Mouse (Mus musculus): ENCODE data around the gene Gpank1. TPM values are rescaled to one million over a fixed set of nuclear protein-coding genes. Genes with fewer than 3 reads are reported as not detected.

The Gpank1 gene
- total RNA-seq, 2 experiments from 2014 or later: 15.2 to 17.1 TPM

DNA sequence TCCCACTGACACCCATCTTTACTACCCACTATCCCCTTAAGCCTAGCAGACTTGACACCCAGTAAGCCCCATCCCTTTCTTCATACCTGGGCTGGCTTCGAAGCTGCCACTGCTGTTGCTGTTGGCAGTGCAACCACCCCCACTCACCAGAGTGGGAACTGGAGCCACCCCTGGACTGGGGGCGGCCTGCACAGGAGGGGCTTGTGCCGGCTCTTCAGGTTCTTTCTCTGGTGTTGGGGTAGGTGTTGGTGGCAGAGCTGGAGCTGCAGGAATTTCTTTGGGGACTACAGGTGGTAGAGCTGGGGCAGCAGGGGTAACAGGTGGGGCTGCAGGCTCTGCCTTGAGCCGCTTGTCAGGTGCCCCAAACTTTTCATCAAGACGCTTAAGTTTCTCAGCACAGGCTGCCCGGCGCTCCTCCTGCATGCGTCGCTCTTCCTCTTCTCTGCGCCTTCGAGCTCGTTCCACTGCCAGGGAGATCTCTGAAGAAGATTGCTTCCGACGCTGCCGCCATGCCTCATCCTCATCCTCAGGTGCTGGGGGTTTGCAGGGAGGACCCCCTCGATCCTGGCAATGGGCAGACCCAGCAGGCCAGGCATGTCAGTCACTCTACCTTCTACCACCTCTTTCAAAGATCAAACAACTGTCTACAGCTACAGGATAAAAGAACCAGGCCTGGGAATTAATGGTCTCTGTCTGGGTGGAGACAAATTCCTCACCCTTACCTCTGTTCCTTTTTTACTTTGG is 37.8 kb downstream of the Gpank1 start:
- no peak for DNase-seq (ENCODE audit: low spot score in 2 of 2)

- DNase-seq (ENCODE audit: low spot score in 2 of 2): no peak
Observed at GRCm38 (mm10) chr17:35159638-35160037, 38.4 kb downstream of the Gpank1 start.

DNA sequence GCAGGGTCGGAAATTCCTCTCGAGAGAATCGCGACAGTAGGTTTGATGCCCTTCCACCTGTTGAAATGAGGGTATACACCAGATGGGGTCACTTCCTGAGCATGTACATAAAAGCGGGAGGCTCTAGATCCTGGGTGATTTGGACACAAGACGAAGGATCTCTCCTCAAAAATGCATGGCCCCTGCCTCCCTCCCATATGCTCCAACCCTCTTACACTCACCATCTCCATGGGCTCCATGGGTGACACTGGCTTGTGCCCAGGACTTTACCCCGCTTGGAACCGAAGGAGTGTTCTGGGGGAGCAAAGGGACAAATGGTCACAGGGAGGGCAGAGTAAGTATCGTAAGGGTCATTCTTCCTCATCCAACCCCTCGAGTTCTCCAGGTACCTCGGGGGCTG is 40.2 kb downstream of the Gpank1 start:
- no peak for DNase-seq (ENCODE audit: low spot score in 2 of 2)

DNA sequence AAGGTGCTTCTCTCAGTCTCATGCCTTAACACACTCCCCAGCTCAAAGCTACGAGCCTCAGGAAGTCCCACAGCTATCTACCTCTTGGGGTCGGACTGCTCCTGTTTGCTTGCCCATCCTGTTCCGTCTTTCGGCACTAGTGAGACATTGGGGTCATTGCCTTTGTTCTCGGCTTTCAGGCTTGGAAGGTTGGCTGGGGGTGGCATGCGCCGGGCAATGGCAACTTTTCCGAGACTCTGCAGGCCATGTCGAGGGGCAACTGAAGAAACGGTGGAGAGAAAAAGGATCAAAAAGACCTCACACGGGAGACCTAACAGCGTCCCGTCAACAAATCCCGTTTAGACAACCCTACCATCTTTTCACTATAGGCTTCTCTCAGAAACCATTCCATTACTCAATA is 40.9 kb downstream of the Gpank1 start:
- DNase-seq (ENCODE audit: low spot score in 2 of 2): no peak

DNA sequence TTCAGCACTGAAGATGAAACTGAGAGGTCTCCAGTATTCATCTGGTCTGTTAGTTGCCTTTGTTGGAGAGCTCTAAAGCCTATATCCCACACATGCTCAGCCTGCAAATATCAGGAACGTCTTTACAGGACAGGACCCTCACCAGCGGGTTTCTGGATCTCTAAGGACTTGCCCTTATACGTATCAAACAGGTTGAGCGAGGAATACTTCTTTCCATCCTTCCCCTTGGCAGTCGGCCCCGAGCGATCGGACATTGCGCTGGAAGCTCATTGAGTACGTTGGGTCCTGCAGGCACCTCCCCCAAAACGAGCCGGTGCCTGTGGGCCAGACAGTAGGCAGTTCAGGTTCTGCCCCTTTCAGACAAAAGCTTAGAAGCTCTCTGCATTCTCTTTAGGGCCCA is 41.5 kb downstream of the Gpank1 start:
- DNase-seq (ENCODE audit: low spot score in 2 of 2): no peak

DNA sequence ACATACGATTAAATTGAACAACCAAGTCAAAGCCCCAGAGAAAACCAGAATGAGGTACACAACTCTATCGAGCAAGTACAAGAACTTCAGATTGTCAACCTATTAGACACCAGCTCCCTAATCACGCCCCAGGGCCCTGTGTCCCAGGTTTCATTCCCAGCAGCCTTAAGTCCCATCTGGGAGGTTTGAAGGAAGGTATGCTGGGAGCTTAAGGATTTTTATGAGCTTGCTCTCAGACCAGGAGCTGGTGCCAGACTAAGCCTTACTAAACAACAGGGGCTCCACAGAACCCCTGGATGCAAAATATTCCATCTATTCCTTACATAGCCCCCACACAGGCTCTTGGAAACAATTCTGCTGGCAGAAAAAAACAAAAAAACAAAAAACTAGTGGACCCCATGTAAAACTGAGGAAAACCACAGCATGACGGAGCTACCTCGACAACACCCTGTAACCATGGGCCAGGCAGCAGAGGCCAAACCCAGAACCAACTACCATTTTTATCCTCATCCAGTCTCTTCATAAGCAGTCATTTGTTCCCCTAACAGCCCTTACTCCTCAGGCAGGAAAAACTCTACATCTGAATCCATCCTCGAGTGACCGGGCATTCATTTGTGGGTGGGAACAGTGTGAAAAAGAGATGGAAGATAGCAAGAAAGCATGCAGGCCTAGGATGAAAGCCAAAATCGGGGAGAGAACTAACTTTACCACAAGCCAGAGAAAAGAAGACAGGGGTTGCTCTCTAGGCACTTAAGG is 42.2 kb downstream of the Gpank1 start:
- no peak for DNase-seq (ENCODE audit: low spot score in 2 of 2)

DNA sequence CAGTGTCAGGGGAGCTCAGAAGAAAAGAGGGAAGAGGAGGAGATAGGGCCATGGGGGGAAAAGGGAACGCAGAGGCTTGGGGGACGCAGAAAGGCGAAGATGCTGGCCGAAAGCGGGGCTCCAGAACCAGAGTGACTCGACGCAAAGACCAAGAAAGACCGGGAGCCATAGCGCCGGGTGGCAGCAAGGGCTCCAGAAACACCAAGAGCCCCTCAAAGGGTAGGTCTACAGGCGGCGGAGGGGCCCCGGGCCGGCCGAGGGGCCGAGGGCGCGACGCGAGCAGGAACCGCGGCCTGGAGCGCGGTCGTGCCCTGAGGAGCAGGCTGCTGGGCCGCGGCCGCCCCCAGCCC is 42.9 kb downstream of the Gpank1 start:
- no peak for DNase-seq (ENCODE audit: low spot score in 2 of 2)

DNA sequence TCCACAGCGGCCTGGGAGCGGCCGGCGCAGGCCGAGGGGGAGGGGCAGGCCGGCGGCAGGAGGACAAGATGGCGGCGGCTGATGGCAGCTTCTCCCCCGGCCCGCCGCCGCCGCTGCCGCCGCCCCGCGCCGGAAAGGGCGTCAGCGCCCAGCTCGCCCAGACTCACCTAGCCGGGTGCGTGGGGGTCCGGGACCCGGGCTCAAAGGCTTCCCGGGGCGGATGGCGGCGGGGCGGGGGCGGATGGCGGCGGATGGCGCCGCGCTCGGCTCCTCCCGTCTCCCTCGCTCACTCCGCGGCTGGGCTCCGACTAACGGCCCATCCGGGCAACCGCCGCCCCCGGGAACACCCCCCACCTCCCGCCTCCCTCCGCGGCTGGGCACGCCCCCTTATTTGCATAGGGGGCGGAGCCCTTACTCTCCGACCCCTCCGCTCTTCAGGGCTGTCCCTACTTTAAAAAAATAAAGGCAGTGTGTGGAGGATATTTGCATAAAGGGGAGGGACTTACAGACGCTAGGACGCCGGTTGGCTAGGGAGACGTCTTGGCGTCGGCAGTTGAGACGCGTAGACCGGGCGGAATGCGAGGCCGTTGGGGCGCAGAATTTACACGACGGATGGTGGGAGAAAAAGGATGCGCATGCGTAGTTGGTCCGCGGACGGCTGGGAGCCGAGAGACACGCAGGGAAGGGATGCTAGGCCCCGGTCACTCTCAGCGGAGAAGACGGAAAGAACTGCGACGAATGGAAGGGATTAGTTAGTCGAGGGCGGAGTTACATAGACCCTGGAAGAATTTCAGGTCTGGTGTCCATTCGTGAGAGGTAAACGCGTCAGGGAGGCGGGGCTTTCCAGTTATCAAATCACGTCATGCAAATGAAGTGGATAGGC is 43.6 kb downstream of the Gpank1 start, which contains the start of gene Prrc2a:
Prrc2a (minus strand) TSS at position 330 of the 883 bp plus-strand sequence.
- DNase-seq (ENCODE audit: low spot score in 2 of 2): peak; percentile 99

GRCm38 (mm10) chr17:35165451-35166155 is 44.3 kb downstream of the Gpank1 start:
- DNase-seq (ENCODE audit: low spot score in 2 of 2): no peak

DNA sequence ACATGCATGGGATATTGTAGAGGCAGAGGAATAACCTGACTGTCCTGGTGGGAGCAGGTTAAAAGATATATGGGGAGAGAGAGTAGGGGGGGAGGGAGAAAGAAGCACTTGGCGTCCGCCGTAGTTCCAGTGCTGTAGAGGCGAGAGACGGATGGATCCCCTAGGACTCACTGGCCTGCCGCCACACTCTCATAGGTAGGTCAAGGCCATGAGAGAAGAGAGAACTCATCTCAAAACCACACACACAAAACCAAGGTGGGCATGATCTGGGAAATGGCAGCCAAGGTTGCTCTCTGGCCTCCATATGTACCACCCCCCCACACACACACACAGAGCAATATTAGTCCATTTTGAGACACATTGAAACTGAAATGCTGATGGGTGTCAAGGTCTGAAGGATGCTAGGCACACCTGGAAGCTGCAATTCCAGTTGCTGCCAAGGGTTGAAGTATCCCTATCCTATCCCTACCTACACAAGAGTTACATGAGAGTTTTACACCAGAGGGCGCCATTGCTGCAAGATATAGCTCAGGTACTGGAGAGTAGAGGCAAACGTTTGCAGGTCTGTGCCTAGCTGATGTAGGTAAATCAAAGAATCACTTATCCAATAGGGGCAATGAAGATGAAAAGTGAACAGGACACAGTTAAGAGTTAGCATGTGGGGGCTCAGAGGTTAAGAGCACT is 45.2 kb downstream of the Gpank1 start:
- peak in 1 of 2 experiments; percentile 74 for DNase-seq (ENCODE audit: low spot score in 2 of 2)

DNA sequence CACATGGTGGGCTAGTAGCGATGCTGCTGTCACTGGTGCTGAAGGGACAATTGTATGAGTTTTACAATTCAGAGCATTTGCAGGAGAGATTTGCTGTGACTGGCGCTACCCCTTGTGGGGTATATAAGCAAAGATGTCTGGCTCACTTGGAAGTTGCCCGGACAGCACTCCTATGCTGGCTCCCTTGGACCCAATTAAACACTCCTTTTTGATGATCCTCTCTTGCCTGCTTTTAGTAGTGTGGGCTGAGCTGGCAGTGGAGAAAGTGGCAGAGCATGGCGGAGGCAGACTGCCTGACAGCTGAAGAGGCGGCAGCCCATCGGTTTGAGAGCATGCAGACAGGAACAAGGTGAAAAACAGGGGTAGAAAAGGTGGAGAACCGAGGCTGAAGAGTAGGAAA is 46.5 kb downstream of the Gpank1 start:
- DNase-seq (ENCODE audit: low spot score in 2 of 2): no peak

DNA sequence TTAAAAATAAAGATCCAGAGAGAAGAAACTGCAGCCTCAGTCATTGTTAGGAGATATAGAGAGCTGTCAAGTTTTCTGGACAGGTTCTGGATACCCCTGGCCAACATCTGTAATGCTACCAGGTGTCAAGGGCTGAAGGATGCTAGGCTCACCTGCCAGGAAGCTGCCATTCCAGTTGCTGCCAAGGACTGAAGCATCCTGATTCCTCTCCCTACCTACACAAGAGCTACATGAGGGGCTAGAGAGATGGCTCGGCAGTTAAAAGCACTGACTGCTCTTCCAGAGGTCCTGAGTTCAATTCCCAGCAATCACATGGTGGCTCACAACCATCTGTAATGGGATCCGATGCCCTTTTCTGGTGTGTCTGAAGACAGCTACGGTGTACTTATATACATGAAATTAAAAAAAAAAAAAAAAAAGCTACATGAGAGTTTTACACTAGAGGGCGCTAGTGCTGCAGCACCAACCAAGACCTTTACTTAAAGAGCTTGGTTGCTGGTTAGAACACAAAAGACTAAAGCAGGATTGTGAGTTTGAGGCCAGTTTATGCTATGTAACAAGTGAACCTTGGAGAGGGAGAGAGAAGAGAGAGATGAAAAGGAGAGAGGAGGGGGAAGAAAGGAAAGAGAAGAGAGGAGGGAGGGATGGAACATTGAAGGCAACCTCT is 47.4 kb downstream of the Gpank1 start:
- no peak for DNase-seq (ENCODE audit: low spot score in 2 of 2)

- DNase-seq (ENCODE audit: low spot score in 2 of 2): no peak
Observed at GRCm38 (mm10) chr17:35172445-35173234, 51.4 kb downstream of the Gpank1 start.

DNA sequence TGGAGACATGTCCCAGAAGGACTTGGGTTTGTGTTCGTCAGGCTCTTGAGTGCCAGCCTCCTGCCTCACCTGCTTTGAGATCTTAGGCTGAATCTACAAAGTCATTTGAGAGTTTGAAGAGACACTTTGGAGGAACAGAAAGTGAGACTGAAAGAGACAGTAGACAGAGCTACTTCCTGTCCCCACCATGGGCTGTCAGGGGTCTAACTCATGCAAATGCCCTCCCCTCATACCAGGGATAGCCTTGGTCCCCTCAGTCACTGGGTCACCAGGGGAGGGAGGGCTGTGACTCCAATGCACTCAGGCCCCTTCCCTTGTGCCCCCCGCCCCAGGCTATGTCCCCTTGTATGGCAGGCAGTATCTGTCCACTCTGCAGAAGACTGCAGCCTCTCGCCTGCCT is 52.1 kb downstream of the Gpank1 start:
- no peak for DNase-seq (ENCODE audit: low spot score in 2 of 2)

Other genes with a start within 250 kb of the Gpank1 start
- gene Zbtb12, start 242.0 kb upstream of the Gpank1 start, total RNA-seq (2021): 1 to 10 TPM; 8.6 to 8.8 TPM
- under 1 TPM in 1 of 2 experiments, not detected in 1; 0.10 TPM for gene Gm20547, start 239.4 kb upstream of the Gpank1 start, total RNA-seq (2021)
- gene C2, start 223.2 kb upstream of the Gpank1 start, total RNA-seq (2021): 1 to 10 TPM in 1 of 2 experiments, under 1 TPM in 1; 0.89 to 3.1 TPM
- 100 to 1,000 TPM; 186 to 193 TPM for gene Ehmt2, start 223.0 kb upstream of the Gpank1 start, total RNA-seq (2021)
- gene Slc44a4, start 207.0 kb upstream of the Gpank1 start, total RNA-seq (2021): under 1 TPM in 1 of 2 experiments, not detected in 1; 0.43 TPM
- 10 to 100 TPM; 41.4 to 44.2 TPM for gene Neu1, start 190.2 kb upstream of the Gpank1 start, total RNA-seq (2021)
- 10 to 100 TPM; 27.5 to 37.5 TPM for gene Hspa1b, start 162.2 kb upstream of the Gpank1 start, total RNA-seq (2021)
- gene Gm20481, start 151.5 kb upstream of the Gpank1 start, total RNA-seq (2021): not detected
- 10 to 100 TPM; 24.3 to 27.8 TPM for gene Hspa1a, start 149.3 kb upstream of the Gpank1 start, total RNA-seq (2021)
- under 1 TPM; 0.12 to 0.48 TPM for gene Hspa1l, start 148.8 kb upstream of the Gpank1 start, total RNA-seq (2021)
- gene Lsm2, start 139.6 kb upstream of the Gpank1 start, total RNA-seq (2021): 10 to 100 TPM; 18.2 to 20.7 TPM
- 10 to 100 TPM; 46.6 to 50.4 TPM for gene Vars, start 120.5 kb upstream of the Gpank1 start, total RNA-seq (2021)
- gene Vwa7, start 104.9 kb upstream of the Gpank1 start, total RNA-seq (2021): under 1 TPM; 0.15 to 0.22 TPM
- gene Sapcd1, start 93.4 kb upstream of the Gpank1 start, total RNA-seq (2021): 1 to 10 TPM in 1 of 2 experiments, not detected in 1; 1.4 TPM
- 1 to 10 TPM; 1.5 to 1.6 TPM for gene Msh5, start 74.7 kb upstream of the Gpank1 start, total RNA-seq (2021)
- gene Clic1, start 71.5 kb upstream of the Gpank1 start, total RNA-seq (2021): 1 to 10 TPM; 7.7 to 8.3 TPM
- gene Ddah2, start 62.4 kb upstream of the Gpank1 start, total RNA-seq (2021): 10 to 100 TPM in 1 of 2 experiments, 1 to 10 TPM in 1; 9.4 to 11.0 TPM
- gene Ly6g6c, start 56.1 kb upstream of the Gpank1 start, total RNA-seq (2021): not detected
- not detected for gene Mpig6b, start 55.3 kb upstream of the Gpank1 start, total RNA-seq (2021)
- 1 to 10 TPM; 3.6 to 5.0 TPM for gene Ly6g6e, start 44.6 kb upstream of the Gpank1 start, total RNA-seq (2021)
- gene Ly6g6d, start 43.4 kb upstream of the Gpank1 start, total RNA-seq (2021): 1 to 10 TPM in 1 of 2 experiments, under 1 TPM in 1; 0.87 to 2.0 TPM
- gene Ly6g6f, start 35.8 kb upstream of the Gpank1 start, total RNA-seq (2021): under 1 TPM; 0.57 to 0.58 TPM
- gene Abhd16a, start 32.2 kb upstream of the Gpank1 start, total RNA-seq (2021): 100 to 1,000 TPM in 1 of 2 experiments, 10 to 100 TPM in 1; 97.6 to 103 TPM
- gene Ly6g5c, start 13.2 kb upstream of the Gpank1 start, total RNA-seq (2021): not detected
- gene Ly6g5b, start 6.0 kb upstream of the Gpank1 start, total RNA-seq (2021): under 1 TPM; 0.30 to 0.56 TPM
- gene Csnk2b, start 598 bp downstream of the Gpank1 start, total RNA-seq (2021): 100 to 1,000 TPM; 179 to 185 TPM
- gene D17H6S53E, start 4.9 kb downstream of the Gpank1 start, total RNA-seq (2021): 10 to 100 TPM; 22.5 to 28.9 TPM
- gene Apom, start 10.6 kb downstream of the Gpank1 start, total RNA-seq (2021): not detected
- 100 to 1,000 TPM; 323 to 339 TPM for gene Bag6, start 13.7 kb downstream of the Gpank1 start, total RNA-seq (2021)
- gene Prrc2a, start 43.4 kb downstream of the Gpank1 start, total RNA-seq (2021): 100 to 1,000 TPM; 317 to 343 TPM
- 10 to 100 TPM in 1 of 2 experiments, 1 to 10 TPM in 1; 9.4 to 13.0 TPM for gene Aif1, start 54.6 kb downstream of the Gpank1 start, total RNA-seq (2021)
- gene Lst1, start 67.0 kb downstream of the Gpank1 start, total RNA-seq (2021): 1 to 10 TPM; 5.5 to 6.7 TPM
- under 1 TPM; 0.41 to 0.64 TPM for gene Ltb, start 73.0 kb downstream of the Gpank1 start, total RNA-seq (2021)
- not detected for gene Tnf, start 80.6 kb downstream of the Gpank1 start, total RNA-seq (2021)
- gene Lta, start 83.9 kb downstream of the Gpank1 start, total RNA-seq (2021): under 1 TPM; 0.22 to 0.41 TPM
- gene Gm16181, start 99.4 kb downstream of the Gpank1 start, total RNA-seq (2021): not detected
- 100 to 1,000 TPM; 637 to 681 TPM for gene Atp6v1g2, start 112.2 kb downstream of the Gpank1 start, total RNA-seq (2021)
- 10 to 100 TPM; 13.6 to 15.8 TPM for gene Nfkbil1, start 114.3 kb downstream of the Gpank1 start, total RNA-seq (2021)
- gene Ddx39b, start 120.3 kb downstream of the Gpank1 start, total RNA-seq (2021): 100 to 1,000 TPM; 210 to 215 TPM
- gene H2-D1, start 141.3 kb downstream of the Gpank1 start, total RNA-seq (2021): 10 to 100 TPM; 22.1 to 26.7 TPM
- gene H2-Q1, start 198.9 kb downstream of the Gpank1 start, total RNA-seq (2021): under 1 TPM; 0.15 to 0.25 TPM
- gene H2-Q2, start 220.8 kb downstream of the Gpank1 start, total RNA-seq (2021): under 1 TPM; 0.46 to 0.50 TPM